Mouse (Mus musculus): ENCODE measurements around the gene Nhp2.

The Nhp2 gene

DNA sequence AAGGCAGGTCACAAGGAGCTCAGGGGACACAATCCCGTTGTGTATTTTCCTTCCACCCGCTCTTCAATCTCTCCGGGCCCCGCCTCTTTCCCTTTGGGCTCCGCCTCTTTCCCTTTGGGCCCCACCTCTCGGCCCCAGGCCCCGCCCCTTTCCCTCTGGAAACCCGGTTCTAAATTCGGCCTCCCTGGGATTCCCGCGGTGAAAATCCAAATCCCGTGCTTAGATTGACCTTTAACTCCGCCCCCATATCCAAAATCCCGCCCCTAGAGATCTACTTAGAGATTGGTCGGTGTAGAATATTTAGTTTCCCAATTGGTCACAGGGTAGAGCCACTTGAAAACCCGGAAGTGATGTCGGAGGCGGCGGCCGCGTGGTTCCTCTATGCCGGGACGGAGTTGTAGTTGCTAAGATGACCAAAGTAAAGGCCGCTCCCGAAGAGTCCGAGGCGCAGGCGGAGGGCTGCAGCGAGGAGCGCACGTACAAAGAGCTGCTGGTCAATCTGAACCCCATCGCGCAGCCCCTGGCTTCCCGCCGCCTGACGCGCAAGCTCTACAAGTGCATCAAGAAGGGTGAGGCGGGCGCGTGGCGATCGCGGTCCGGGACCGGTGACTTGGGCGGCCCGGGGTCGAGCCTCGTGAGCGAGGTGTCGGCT lies at the start of gene Nhp2:
Gene Nhp2 (plus strand): TSS at position 327 of the 652 bp plus-strand sequence.
- DNase-seq (ENCODE audit: low spot score in 2 of 2), result peak; percentile 74 to 85

DNA sequence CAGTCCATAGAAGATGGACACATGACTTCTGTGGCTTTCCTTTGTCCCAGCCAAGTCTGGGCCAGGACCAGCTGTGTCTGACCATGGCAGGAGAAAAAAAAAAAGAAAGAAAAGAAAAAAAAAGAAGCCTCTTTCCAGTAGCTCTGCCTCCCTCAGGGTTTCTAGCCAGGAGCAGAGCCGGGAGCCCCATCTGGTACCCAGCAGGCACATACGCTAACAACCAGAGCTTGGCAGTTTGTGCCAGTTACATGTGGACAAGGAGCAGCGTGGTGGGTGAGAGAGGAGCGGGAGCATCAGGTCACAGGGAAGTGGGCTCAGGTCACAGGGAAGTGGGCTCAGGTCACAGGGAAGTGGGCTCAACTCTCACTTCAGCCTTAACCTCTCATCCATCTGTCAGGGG lies 43.1 kb upstream of the Nhp2 start:
- no peak for DNase-seq (ENCODE audit: low spot score in 2 of 2)

DNA sequence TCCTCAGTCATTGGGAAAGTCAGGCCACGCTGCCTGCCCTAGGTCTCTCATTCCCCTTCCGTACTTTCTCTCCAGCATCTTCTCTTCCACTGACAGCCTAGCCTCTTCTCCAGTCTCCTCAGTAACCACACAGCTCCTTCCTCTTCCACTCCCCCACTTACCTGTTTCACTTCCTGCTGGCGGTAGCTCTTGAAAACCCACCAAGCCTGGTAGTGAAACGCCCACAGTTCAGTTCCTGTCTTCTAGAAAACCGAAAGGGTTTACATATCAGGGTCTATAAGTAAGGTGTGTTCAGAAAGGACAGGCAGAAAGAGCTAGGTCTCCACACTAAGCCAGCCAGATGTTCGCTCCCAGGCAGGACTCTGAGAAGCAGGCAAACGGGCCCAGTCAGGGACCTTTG lies 41.9 kb upstream of the Nhp2 start:
- no peak for DNase-seq (ENCODE audit: low spot score in 2 of 2)

DNA sequence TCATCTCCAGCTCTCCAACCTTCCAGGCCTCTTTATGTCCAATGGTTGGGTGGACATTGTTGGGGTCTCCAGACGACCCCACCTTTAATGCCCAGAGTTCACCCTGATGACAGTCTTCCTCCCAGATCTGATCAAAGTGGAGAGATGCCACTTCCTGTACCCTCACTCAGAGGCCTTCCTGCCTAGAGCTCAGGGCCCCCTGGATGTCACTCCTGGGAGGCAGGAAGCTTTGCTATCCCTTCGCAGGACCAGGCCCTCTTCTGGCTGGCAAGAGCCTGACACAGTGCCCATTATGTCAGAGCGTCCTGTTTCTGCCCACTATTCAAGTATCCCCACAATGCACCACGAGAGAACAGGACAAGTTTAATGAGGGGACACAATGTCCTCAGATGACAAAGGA lies 40.5 kb upstream of the Nhp2 start:
- no peak for DNase-seq (ENCODE audit: low spot score in 2 of 2)

DNA sequence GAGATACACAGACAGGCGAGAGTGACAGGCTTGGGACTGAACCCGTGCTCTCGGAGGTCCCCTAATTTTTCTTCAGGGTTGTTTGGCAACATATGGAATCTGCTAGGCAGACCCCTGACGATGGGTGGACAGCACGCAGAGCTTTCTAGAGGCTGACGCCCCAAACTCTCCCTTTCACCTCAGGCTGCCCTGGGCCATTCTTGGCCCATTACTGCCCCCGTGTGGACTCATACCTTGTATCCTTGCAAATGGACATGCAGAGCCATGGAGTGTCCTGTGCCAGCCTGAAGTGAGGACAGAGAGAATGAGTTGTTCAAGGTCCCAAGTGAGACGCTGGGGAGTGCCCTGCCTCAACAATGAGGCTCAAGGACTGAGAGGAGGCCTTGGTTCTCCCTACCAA lies 36.8 kb upstream of the Nhp2 start:
- DNase-seq (ENCODE audit: low spot score in 2 of 2), result peak in 1 of 2 experiments; percentile 30

DNA sequence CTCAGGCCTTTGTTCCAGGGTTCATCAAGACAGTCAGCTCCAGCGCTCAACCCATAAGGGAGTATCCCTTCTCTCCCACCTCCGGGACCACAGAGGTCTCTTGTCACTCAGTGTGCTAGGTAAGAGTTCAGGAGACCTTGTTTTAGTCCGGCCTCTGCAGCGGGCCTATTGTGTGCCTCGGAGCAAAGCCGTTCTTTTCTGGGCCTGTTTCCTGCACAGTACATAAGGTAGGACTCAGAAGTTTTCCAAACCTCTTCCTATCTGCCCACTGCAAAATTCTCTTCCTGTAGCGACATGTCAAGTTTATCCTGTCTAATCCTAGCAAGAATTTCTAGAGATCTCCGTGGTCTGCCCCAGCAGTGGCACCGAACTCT lies 35.5 kb upstream of the Nhp2 start:
- no peak for DNase-seq (ENCODE audit: low spot score in 2 of 2)

DNA sequence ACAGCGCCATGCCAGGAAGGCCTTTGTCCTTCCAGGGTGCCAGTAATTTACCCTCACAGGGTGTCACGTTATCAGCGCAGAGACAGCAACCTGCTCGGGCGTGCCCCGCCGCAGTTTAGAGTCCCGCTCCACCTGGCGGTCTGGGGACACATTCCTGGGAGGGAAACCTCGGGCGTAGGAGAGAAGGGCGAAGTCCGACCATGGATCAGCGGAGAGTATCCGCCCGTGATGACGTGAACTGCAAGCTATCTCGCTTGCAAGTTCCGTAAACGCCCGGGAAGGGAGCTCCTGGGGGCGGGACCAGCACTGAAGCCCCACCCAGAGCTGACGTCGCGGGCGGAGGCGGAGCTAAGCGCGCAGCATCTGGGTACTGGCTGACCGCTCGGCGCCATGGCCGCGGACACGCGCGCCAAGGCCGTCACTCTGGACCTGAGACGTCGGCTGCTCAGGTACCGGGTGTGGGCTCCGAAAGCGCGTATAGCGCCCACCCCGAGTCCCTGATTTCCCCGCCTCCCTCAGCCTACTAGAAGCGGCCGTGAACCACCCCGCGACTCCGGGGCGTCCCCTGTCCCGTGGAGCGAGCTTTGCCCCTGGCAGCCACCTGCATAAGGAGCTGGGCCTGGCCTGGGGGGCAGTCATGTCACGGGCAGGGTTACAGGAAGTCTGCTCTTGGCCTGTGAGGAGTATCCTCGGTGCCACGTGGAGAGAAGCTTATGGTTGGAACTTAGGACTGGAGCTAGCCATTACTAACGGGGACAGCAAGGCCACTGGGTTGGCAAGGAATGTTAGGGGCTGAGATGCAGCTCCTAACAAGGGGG lies 34.9 kb upstream of the Nhp2 start, which contains the start of gene Phykpl:
Gene Phykpl (plus strand): TSS at position 327 of the 818 bp plus-strand sequence.
- peak; percentile 87 to 88 for DNase-seq (ENCODE audit: low spot score in 2 of 2)

DNA sequence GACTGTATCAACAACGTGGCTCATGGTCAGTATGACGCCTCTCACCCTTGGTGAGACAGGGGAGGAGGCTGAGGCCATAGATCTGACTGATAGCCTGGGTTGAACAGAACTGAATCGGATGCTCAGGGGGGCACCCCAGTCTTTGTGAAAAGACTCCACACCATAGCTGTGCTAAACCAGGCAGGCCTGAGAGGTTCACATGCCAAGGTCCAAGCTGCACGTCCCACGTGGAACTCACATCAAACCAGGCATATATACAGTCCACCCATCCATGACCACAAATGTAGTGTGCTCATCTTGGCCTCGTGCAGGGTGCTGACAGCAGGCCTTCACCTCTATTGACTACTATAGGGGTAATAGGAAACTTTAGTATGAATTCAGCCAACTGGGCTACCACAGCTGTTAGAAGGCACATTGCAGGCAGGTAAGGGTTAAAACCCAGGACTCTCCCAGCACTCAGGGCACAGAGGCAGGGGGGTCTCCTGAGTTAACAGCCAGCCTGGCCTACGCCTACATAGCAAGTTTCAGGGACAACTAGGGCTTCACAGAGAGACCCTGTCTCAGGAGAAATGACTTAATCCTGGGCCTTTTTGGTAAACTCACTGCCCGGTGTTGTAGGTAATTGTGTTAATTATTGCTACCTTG lies 33.8 kb upstream of the Nhp2 start:
- no peak for DNase-seq (ENCODE audit: low spot score in 2 of 2)

DNA sequence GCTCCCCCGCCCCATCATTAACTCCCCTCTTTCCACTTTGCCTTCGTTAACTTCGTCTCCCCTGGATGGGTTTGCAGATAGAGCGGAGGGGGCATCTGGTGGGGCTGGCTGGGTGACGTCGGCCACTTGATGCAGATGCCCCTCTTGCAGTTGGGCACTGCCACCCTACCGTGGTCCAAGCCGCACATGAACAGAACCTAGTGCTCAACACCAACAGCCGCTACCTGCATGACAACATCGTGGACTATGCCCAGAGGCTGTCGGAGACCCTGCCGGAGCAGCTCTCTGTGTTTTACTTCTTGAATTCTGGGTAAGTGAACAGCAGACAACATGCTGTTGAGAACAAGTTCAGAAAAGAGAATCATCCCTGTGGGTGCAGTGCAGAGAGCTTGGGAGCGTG lies 33.1 kb upstream of the Nhp2 start:
- no peak for DNase-seq (ENCODE audit: low spot score in 2 of 2)

DNA sequence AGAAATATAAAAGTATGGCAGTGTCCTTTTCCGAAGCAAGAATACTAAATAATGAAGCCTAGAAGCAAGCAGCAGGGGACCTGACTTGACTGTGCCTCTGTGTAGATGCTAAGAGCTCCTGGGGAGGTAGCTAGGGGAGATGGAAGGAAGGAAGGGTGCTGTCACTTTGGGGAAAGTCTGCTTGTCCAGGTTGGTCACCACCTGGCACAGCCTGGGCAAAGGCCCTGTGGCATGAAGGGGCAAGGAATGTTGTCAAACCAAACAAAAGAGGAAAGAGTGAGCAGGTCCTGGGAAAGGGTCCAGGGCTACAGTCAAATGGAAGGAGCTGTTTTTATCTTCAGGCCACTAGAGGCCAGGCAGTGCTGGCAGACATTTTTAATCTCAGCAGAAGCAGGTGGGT lies 32.5 kb upstream of the Nhp2 start:
- no peak for DNase-seq (ENCODE audit: low spot score in 2 of 2)

DNA sequence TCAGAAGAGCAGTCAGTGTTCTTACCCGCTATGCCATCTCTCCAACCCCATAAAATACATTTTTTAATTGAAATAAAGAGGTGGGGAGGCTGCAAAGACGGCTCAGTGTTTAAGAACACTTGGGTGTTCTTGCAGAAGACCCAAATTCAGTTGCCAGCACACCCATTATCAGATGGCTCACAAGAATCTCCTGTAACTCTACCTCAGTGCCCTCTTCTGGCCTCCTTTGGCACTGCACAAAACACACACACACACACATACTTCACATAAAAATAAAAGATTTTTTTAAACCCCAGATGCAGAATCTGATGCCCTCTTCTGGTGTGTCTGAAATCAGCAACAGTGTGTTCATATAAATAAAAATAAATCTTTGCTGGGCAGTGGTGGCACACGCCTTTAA lies 30.7 kb upstream of the Nhp2 start:
- DNase-seq (ENCODE audit: low spot score in 2 of 2), result no peak

DNA sequence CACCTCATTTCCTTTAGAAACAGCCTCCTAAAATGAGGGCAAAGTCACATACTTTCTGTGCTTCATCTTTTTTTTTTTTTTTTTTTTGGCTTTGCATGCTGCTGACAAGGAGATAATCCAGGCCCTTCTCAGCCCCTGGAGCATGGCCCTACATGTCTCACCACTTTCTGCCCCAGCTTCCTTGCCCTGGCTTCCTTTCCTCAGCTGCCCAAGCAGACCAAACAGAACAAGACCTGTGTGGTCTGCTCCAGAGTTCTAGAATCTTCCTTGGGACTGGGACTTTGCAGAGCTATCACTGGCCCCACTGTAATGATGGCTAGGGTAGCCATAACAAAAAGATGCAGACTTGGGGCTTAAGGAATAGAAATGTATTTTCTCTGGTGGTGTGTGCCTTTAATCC lies 29.5 kb upstream of the Nhp2 start:
- DNase-seq (ENCODE audit: low spot score in 2 of 2), result no peak

DNA sequence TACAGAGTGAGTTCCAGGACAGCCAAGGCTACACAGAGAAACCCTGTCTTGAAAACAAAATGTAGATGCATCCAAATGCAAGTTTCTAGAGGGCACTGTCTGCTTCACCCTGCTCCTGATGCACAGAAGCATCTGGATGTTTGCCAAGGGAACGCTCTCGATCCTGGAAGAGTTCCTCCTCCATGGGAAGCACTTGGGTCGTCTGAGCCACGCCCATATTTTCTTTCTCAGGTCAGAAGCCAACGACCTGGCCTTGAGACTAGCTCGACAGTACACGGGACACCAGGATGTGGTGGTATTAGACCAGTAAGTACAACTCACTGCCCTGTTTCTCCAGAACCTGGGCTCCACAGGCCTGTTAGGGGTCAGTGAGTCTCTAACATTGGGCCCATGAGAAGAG lies 28.4 kb upstream of the Nhp2 start:
- DNase-seq (ENCODE audit: low spot score in 2 of 2), result no peak

DNA sequence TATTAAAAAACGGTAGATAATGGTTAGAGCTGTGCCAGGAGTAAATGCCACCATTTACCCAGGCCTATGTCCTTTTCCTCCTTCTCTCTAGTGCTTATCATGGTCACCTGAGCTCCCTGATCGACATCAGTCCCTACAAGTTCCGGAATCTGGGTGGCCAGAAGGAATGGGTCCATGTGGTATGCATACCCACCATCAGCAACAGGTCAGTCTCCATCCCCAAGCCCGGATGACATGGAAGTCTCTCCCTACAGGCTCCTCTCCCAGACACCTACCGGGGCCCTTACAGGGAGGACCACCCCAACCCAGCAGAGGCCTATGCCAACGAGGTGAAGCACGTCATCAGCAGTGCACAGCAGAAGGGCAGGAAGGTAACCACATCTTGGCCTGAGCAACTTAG lies 27.6 kb upstream of the Nhp2 start:
- no peak for DNase-seq (ENCODE audit: low spot score in 2 of 2)

DNA sequence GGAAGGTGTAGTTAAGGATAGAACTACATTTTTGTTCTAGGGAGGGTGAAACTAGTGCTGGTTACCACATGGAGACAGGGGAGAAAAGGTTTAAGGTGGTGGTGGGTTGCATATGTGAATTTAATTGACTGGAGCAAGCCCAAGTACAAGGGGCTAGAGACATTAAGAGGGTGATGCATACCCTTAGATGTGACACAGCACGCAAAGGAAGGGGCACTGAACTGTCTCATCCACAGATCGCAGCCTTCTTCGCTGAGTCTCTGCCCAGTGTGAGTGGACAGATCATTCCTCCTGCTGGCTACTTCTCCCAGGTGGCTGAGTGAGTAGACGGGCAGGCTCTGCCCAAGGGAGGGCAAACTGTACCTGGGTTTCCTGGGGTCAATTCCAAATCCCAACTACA lies 26.2 kb upstream of the Nhp2 start:
- no peak for DNase-seq (ENCODE audit: low spot score in 2 of 2)

DNA sequence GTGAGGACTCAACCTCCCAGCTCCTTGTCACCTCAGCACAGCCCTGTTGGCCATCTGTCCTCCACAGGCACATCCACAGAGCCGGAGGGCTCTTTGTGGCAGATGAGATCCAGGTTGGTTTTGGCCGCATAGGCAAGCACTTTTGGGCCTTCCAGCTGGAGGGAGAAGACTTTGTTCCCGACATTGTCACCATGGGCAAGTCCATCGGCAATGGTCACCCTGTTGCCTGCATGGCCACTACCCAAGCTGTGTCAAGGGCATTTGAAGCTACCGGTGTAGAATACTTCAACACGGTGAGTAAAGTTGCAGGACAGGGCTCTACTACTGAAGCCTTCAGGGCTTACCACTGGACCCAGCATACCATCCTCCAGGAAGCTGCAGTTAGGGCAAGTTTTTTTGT lies 25.7 kb upstream of the Nhp2 start:
- no peak for DNase-seq (ENCODE audit: low spot score in 2 of 2)

DNA sequence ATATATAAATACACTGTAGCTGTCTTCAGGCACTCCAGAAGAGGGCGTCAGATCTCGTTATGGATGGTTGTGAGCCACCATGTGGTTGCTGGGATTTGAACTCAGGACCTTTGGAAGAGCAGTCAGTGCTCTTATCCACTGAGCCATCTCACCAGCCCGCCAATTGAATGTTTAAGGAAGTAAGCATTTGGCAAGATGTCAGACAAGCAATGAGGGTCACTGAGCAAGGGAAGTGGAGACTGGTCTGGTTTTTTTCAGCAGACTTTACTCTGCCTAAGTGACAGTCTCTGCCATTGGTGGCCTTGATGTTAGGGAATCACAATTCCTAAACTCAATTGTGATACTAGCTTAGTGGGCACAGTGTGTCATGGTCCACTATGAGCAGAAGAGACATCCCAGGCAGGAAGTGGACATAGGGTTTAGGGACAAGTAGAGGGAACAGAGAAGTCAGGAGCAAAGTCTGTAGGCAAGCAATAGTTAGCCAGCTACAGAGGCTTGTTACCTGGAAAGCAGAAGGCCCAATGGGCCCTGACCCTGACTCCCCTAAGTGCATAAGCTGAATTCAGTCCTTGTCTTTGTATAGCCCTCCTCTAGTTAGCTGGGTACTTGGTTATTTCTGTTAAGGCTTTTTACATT lies 24.7 kb upstream of the Nhp2 start:
- DNase-seq (ENCODE audit: low spot score in 2 of 2), result no peak

DNA sequence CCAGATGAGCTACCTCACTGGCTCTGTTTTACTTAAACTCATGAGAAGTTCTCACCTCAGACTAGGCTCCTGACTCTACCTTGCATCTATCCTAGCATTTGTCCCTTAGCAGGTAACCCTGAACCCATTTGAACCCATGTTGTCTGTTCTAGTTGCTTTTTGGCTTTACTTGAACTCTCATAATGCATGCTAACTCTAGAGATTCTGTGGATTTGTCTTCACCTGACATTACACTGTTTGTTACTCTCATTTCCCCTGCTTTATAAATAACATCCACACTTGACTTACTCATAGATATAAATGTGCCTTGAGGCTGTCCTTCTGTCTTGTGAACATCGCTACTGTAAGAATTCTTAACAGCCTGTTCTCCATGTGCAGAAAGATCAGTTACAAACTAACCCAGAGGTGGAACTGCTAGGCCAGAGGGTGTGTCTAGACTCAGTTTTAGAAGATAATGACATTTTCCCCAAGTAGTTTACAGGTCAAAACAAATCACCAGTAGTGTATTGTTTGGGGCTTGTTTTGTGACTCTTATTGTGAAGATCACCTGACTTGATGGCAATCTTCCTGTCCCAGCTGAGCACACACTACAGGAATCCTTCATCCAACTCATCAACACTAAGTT lies 24.0 kb upstream of the Nhp2 start:
- DNase-seq (ENCODE audit: low spot score in 2 of 2), result no peak

DNA sequence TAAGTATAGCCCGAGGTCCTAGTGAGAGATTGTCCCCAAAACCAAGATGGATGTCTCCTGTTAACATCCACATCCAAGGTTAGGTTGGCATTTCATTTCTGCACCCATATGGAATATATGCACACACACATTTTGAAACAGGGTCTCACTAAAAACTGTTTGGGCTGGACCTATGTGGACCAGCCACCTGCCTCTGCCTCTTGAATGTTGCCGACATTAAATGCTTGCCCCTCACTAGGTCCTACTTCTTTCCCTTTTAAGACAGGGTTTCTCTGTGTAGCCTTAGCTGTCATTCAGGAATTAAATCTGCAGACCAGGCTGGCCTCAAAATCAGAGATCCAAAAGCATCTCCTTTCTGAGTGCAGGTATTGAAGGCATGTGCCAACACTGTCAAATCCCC lies 22.0 kb upstream of the Nhp2 start:
- DNase-seq (ENCODE audit: low spot score in 2 of 2), result no peak

DNA sequence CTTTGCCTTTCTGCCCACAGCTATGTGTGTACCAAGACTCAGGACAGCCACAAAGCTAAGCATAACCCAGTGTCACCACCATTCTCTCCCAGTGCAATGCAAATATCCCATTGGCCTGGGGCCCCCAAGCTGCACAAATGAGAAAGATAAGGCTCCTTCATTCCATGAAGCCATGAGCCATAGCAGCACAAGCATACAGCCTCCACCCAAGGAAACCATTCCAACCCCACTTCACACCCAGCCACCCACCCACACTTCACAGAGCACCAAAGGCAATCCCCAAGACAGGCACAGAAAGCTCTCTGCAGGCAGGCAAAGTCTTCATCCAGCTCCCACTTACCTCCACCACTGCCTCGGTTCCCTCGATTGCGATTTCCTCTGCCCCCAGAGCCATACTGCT lies 17.3 kb upstream of the Nhp2 start:
- DNase-seq (ENCODE audit: low spot score in 2 of 2), result no peak

DNA sequence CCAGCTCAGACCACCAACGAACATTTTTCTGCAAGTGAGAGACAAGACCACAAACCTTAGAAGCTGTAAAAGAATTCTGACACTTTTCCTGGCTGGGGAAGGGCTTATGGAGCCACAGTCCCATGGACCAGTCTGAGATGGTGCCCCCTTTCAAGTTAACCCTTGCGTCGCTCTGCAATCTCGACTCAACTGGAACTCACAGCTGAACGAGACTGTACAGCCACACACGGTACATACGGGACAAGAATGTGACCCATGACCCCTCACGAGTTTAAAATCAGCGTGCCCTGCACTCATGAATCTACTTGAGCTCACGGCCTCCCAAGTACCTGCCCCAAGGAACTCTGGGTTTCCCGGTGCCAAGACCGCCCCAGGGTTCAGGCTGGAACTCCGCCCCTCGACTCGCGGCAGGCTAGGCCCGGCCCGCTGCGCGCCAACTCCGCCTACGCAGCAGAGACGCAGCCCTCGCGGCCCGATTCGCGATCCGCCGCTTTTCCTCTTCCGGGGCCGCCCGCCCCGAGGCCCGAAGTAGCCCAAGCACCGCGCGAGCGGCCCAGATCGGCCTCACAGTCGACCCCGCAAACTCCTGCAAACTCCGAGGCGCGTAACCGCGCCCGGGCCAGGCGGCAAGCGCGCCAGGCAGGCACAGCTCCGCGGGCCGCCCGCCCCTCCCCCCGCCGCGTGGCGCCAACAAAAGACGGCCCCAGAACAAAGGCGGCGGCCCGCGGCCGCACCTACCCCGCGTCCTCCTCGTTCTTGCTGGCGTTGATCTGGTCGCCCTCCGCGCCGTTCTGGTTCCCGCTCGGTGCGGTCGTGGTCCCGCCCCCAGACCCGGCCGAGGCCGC lies 13.7 kb upstream of the Nhp2 start:
- peak; percentile 54 to 56 for DNase-seq (ENCODE audit: low spot score in 2 of 2)

Data from frontal cortex, postnatal 25 days (tissue).